Mouse (Mus musculus): Measurements from ENCODE around the gene Rfx1.
A peak's percentile ranks its signal among the peaks of the same experiment; 100 is the strongest.

Gene Rfx1

DNA sequence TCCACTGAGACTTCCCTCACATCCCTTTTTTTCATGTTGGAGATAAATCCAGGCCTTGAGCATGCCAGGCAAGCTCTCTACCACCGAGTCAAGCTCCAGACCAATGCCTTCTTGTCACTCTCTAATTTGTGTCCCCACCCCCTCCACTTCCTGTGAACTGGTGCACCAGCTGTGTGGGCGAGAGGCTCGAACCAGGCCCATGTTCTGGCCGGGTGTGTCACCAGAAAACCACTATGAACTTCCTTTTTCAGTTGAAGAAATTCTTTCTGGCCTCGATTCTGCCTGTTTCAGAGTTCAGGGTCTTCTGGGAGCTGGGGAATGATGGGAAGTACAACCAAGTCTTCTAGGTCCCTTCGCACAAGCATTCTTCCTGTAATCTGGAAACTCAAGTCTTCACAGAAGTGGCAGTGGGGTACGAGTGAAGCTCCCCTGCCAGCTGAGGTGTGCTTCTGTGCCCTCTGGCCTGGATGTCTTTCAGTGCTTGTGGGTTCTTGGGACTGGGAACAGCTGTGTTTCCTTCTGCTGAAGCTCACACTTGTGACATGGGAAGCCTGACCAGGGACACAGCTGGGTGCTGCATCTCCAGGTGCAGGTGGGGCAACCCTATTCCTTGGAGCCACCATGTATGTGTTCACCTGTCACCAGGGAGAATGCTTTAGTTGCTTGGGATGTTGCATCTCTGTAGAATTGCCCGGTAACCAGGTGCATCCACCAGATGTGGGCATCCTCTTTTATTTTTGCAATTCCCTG lies 2.6 kb upstream of the Rfx1 start:
- no peak for DNase-seq

DNA sequence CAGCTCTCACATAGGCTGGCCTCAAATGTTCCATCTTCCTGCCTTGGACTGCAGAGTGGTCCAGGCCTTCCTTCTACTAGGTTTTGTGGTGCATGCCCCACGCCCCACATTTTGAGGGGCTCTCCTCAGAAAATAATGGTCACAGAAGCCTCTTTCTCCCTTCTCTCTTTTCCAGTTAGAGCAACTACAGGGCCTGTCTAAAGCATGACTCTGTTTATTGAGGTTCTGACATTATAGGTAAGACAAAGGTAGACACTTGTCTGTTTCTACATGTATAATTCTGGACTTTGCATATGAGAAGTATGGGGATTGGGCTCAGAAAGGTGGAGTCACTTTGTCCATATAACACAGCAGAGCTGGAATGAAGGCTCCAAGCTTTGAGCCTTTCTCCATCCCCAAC lies 1.6 kb upstream of the Rfx1 start, which contains the start of gene Gm10643:
Gene Gm10643 (minus strand): TSS at position 101 of the 400 bp plus-strand sequence.
- no peak for DNase-seq

DNA sequence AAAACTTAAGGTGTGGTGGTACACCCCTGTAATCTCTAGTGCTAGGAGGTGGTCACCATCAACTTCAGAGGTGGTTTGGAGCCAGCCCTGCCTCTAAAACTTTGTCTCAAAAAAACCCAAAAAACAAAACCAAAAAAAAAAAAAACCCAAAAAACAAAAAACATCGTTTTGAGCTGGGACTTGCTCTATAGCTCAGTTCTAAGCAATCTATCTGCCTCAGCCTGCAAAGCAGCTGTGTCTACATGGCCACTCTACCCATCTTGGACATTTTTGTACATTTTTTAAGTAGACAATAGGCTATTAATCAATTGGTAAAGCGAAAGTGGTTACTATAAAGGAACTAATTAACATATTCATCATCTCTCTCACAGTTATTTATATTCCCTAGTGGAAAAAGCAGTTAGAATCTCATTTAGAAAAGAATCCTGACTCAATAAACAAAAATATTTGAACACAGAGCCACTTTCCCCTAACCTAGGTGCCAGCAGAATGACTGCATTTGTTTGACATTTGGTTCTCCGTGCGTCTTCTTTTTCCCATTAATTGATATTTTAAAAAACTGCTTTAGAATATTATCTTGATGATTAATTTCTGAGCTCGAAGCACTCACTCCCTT lies 1.1 kb upstream of the Rfx1 start:
- DNase-seq, result no peak

DNA sequence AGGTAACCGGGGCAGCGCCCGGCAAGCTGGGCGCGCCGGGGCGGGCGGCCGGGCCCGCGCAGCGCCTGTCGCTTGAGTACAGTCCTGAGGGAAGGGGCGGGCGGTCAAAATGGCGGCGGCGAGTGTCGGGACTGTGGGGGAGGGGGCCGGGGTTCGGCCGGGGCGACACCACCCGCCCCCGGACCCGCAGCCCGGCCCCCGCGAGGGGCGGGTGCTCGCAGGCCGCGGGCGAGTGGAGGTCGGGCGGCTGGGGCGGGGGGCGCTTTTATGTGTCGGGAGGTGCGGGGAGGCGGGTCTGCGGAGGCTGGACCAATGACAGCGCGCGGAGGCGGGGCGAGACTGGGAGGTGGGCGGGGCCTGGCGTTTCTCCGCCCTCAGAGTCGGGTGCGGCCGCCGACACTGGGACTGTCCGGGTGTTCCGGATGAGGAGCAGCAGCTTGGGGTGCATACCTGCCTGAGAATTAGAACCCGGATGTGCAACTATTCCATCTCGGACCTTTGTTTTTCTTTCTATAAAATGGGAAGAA lies 476 bp downstream of the Rfx1 start:
- peak; percentile 95 for DNase-seq

DNA sequence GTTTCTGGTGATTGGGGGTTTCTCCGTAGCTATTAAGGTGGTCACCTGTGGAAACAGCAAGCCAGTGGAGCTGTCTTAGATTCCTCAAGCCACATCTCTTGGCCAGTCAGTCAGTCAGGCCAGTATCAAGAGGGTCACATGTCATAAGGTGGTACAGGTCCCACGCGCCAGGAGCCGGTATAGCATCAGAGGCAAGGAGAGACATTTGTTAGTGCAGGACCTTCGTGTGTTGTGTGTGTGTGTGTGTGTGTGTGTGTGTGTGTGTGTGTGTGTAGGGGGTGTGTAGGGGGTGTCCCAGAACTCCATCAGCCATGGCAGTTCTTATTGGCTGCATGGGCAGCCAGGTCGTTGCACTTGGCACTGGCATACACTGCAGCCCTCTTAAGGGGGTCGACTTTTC lies 1.3 kb downstream of the Rfx1 start:
- no peak for DNase-seq

DNA sequence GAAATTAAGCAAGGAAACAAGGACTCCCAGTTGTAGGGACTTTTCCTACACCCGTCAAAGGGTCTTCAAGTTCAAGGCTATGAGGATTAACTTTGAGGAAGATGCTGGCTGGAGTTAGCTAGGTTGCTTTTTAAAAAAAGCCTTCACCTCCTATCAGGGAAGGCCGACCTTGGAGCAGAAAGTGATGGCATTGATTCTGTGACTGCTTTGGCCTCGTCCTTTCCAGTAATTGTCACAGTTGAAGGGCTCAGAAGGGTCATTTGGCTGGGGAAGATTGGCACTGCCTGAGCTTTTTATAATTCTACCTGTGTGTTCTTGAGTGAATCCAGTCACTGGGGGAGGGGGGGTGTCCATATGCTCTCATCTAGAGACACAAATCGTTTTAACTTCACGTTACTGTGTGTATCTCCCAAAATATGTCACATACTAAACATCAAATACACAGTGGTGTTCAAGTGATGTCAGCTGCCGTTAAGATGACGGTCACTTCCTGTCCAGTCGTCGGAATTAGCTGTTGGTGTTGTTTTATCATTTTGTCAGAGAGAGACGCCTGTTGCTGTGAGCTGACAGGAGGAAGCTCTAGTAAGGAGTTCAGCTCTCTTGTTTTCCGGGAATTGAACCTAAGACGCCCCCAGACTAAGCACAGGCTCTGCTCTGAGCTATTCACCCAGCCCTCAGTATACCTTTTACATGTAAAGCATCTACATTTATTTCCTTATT lies 1.8 kb downstream of the Rfx1 start:
- no peak for DNase-seq

DNA sequence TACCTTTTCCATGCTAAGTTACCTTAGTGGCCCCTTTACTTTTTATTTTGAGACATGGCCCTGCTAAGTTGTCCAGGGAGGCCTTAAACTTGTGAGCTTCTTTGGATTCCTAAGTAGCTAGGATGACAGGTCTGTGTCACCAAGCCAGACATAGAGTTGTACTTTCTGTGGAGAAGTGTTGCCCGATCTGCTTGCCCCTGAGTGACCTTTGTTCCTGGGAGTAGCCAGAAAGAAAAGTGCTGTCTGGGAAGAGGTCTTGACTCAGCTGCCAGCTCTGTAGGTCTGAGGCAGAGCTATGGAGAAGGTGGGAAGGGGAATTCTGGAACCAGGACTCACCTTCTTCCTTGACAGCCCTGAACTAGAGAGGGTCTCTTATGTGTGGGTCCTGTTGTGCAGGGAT lies 2.5 kb downstream of the Rfx1 start:
- DNase-seq, result no peak

DNA sequence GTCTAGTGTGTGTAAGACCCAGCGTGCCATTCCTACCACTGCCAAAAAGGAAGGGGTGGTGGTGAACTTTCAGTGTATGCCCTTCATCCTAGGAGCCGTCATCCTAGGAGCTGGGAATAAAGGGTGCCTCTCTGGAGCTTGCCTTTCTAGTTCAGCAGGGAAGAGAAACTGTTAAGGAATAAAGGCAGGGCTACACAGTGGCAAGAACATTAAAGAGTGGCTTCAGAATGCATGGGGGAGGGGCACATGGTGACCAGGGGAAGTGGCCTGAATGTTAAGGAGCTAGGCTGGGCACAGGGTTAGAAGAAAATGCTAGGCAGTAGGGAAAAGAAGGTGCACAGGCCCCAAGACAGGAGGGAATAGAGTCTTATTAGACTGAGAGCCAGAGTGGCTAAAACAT lies 3.1 kb downstream of the Rfx1 start:
- DNase-seq, result no peak

DNA sequence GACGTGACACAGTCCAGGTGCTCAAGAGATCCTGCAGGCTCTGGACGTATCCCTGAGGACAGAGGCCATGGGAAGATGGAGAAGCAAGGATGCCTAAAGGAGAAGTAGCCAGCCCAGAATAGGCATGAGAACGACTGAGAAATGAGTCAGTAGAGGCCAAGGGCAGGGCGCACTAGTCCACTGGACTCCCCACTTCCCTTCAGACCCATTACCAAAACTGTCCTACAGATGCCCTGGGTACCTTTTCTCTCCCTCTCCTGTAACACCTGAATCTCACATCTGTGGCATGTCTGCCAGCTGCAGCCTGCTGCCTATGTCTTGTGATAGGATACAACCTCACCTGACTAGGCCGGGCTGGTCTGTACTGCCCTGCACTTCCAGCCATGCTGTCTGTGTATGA lies 3.6 kb downstream of the Rfx1 start:
- no peak for DNase-seq

DNA sequence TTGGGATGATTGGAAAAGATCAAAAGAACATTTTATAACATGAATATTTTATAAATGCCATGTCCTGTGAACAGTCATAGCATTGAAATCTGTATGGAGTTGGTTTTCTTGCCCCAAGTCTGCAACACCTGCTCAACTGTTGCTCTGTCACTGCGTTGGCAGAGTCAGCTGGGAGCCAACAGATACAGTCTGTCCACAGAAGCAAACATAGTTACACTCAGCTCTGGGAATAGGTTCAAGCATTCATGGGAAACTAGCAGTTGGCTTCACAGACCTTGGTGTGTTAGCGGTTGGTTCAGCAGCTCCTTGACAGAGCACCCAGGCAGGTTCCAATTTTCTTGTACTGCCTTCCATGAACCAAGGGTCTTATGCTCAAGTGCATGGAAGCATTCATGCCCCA lies 4.0 kb downstream of the Rfx1 start:
- no peak for DNase-seq

DNA sequence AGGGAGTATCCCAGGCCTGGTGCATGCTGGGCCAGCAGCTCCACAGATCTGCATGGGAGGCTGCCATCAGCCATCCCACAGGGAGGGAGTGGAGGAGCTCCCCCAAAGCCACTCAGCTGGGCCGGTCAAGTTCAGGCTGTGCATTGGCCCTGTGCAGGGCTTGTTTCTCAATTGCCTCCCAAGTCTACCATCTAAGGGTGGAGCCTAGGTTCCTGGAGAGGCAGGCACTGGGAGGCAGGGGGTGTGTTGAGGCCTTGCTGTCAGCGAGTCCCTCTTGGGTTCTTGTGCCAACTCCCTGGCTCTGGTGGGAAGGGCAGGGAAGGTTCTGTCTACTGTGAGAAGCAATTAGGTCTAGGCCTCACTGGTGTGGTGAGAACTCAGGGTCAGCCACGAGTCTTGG lies 5.3 kb downstream of the Rfx1 start:
- no peak for DNase-seq

DNA sequence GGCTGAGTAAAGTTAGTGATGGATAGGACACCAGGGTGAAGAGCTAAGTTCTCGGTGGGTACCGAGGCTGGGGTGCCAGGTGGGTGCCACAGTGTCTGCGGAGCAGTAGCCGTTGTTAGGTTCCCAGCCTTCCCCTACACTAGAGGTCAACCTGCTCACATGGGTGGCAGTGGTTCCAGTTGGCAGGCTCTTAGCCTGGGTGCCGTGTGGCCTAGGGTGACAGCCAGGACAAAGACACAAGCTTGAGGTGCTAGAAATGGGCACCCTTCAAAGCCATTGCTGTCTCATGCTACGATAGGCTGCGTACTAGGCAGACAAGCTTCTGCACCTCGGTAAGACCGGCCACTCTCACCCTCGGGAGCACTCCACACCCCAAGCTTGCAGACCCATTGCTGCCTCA lies 5.7 kb downstream of the Rfx1 start:
- DNase-seq, result no peak

DNA sequence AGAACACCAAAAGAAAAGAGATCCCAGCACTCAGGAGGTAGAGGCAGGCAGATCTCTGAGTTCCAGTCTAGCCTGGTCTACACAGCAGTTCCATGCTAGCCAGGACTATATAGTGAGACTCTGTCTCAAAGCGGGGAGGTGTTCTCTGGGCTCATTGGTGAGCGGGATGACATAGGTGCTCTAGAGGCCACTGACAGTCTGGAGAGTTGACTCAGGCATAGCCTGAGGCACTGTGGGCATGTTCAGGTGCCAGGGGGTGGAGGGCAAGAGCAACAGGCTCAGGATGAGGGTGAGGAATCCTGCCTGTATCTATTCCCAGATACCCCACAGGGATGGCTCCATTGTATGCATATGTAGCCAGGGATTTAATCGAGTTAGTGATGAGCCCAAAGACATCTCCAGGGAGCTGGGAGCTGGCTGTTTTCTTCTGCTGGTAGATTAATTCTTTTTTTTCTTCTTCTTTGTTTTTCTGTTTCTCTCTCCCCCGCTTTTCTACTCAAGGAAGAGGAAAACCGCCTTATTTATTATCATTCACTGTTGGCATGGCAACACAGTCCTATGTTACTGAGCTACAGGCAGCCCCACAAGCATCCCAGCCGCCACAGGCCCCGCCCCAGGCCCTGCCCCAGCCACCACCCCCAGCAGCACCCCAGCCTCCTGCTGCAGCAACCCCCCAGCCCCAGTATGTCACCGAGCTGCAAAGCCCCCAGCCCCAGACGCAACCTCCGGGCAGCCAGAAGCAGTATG lies 6.8 kb downstream of the Rfx1 start:
- DNase-seq, result no peak

DNA sequence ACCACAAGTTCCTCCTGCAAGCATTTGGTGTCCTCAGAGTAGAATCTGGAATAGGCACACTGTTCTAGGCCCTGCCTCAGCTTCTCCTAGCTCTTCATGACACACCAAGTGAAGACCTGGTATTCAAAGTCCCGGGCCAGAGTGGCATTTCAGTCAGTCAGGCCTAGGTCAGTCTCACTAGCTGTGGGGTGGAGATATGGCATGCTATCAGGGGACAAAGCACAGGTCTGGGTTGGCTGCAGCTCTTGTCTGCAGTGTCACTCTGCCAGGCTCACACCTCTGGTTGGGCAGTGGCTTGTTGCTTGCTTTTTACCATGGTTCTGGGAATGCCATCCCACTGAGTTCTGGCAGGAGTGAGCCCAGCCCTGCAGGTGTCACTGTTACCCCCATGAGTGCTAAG lies 9.8 kb downstream of the Rfx1 start:
- no peak for DNase-seq

DNA sequence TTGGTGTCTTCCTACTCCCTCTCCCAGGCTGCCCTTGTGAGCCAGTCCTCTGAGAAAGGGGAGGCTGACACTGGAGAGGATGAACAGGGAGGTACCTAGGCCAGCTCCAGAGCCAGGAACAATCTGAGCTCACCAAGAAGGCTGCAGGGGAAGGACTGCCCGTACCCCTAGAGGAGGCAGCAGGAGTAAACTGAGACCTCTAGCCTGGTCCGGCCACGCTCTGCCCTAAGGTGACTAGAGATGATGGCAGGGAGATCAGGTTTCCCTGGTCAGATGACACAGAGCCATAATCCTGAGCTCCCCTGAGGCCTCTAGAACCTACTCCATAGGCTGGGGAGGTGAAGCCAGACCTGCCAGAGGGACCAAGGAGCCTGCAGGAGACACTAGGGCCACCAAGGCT lies 10.2 kb downstream of the Rfx1 start:
- DNase-seq, result no peak

DNA sequence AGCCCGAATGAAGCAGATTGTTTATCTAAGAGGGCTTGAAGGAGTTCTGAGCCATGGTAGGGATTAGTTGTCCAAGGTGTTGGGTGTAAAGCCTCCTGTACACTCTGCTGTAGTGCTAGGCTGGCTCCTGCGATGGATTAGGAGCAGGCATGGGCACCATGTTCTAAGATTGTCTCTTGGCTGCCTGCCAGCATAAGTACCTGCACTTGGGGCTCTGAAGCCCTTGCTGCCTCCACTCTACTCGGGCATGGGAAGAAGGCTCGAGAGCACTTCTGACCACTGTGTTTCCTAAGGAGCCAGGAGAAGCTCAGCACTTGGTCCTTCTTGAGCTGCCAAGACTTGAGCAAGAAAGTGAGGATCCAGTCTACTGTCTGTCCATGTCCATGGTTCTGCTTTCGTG lies 12.6 kb downstream of the Rfx1 start:
- DNase-seq, result no peak

DNA sequence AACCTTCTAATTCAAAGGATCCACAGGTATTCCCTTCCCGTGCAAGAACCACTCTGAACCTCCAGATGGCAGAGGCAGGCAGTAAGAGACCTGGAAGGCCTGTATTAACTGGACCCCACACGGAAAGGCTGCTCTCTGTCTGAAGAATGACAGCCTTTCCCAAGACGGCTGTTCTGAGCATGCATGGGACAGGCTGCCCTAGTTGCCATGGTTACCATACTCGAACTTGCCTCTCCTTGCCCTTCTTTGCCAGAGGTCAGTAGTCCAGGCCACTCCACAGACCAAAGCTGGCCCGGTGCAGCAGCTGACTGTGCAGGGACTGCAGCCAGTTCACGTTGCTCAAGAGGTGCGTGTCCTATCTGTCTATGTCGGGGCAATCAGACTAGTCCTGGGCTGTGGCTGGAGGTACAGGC lies 17.2 kb downstream of the Rfx1 start:
- DNase-seq, result no peak

DNA sequence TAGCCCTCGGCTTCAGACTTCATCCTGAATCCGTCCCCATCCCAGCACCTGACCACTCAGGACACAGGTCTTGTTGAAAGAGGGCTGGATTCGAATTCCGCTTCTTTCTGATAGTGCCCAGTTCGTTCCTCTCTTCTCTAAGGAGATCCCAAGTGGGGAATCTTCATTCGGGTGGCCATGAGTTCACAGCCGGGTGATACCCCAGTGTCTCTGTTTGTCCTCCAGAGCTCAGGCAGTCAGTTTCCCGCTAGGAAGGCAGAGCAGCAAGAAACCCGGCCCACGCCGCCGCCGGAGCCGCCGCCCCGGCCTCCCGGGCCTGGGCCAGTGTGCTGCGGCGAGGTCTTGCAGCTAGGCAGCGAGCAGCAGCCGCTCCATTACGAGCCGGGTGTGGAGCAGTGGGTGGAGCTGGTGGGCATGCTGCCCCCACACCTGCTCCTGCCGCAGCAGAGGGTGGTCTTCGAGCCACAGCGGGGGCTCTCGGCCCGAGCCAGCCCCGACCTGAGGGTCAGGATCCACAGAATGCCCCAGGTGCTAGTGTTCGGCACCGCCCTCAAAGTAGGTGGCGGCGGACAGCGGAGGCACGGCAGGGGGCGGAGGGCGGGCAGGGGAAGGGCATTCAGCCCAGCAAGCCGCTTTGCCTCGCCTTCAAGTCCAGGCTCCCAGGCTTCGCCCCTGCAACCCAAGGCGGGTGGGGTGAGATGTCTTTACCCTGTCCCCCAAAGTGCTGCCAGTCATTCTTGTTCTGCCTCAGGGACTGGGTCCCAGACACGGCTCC lies 17.9 kb downstream of the Rfx1 start:
- no peak for DNase-seq

DNA sequence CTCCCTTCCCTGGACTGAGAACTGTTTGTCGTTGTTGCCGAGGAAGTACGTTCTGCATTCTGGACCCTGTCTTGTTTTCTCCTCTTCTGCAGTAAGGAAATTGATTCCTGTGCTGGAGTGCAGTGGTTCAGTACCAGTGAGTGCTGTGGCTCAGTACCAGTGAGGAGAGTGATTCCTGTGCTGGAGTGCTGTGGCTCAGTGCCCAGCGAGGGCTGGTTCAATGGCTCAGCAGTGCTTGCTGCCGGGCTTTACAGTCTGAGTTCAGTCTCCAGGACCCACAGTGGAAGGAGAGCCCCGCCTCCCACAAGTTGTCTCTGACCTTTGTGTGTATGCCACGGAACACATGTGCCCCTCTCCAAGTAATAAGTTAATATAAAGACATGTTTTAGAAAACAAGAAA lies 20.5 kb downstream of the Rfx1 start:
- DNase-seq, result no peak

DNA sequence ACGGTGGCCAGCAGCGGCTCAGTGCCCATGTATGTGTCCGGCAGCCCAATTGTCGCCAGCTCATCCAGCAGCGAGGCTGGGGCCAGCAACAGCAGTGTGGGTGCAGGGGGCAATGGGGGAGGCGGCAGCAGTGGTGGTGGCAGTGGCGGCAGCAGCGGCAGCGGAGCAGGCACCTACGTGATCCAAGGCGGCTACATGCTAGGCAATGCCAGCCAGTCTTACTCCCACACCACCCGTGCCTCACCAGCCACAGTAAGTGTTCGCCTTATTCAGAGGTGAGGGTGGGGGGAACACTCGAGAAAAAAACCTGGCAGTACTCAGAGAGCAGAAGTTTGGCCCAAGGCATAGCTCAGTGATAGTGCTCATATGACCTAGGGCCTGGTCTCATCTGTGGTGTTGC lies 21.2 kb downstream of the Rfx1 start:
- no peak for DNase-seq

DNA sequence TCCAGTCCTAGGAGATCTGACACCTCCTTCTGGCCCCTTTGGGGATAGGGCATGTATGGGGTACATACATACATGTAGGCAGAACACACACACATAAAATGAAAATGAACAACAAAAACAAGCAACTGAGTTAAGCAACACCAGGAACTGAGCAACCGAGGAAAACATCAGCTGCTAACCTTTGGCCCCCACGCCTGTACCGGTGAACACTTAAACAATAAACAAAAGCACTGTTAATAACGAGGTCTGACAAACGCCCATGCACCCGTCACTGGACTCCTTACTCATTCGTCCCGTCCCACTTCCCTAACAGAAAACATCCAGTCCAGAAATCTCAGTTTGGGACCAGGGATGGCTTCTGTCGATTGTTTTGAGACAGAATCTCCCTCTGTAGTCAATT lies 22.6 kb downstream of the Rfx1 start:
- DNase-seq, result no peak

DNA sequence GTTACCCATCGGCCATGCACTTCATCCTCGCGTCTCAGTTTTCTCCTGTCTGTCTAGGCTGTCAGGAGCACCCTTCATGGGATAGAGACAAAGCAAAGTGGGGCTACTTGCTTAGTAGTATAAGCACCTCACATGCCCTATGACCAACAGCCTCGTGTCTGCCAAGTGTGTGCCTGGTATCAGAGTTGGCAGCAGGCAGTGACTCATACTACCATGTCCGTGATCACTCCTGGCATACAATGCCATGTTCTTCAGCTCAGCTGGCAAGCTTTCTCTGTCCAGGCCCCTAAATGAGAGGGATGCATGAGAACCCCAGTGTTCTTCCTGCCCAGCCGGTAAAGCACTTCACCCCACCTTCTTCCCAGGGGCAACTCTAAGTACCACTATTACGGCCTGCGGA lies 24.0 kb downstream of the Rfx1 start:
- DNase-seq, result no peak

DNA sequence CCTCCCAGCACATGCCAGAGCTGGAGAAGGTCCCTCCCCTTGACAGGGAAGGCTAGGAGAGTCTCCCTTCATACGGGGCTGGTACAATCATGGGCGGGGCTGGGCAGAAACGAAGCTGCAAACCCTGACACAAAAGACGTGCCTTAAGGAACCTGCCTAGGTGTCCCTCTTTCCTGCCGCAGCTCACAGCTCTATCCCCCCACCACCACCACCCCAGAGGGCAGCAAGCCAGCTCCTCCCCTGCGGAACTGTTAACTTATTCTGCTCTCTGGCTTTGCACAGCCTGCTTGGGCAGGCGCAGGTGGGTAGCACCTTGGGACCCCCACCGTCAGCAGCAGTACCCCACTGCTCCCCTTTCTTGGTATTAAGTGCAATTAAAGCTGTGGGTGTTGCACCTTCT lies 29.4 kb downstream of the Rfx1 start:
- no peak for DNase-seq

Measured in cerebellum, adult 8-10 months (tissue).